Mouse (Mus musculus): ENCODE data around the gene Cdkn2b. TPM values are rescaled to one million over a fixed set of nuclear protein-coding genes. Genes with fewer than 3 reads are reported as not detected.

The Cdkn2b gene
- polyA plus RNA-seq, 1 experiment from 2014 or later, result 1.6 TPM

GRCm38 (mm10) chr4:89281236-89281635, 29.6 kb downstream of the Cdkn2b start:
- no peak overlapping the region for H3K4me3 ChIP-seq (ENCODE audit: low read length)

GRCm38 (mm10) chr4:89279641-89280040, 31.2 kb downstream of the Cdkn2b start:
- WGBS, result 2% methylated on average over 2 of the region's 2 CpGs
- no peaks in the 10 kb centered on the region for H3K36me3 ChIP-seq (ENCODE audit: control insufficient read depth, insufficient read depth)

More at GRCm38 (mm10) chr4:89281236-89281635, 29.6 kb downstream of the Cdkn2b start:
- Histone ChIP-seq H3K9ac (ENCODE audit: low read length) (no peak overlapping the region), H3K9me3 (replicated peaks; ENCODE audit: control insufficient read depth, low read length) (0 out of 2 replicates have a peak, but pooled peaks cover 2% of the 10 kb centered on the region), H3K27me3 (ENCODE audit: control insufficient read depth, insufficient read depth, low read length) (peaks cover 69% of the 10 kb centered on the region), H3K36me3 (ENCODE audit: control insufficient read depth, insufficient read depth) (no peaks in the 10 kb centered on the region), H3K4me1 (ENCODE audit: control insufficient read depth, insufficient read depth, low read length) (peaks cover 5% of the 10 kb centered on the region), H3K27ac (ENCODE audit: low read length) (no peak overlapping the region), H3K4me2 (ENCODE audit: low read depth, low read length) (no peak overlapping the region)
- 3% methylated on average over 7 of the region's 7 CpGs for WGBS
- no peak for ATAC-seq (replicated peaks; ENCODE audit: extremely low read depth, insufficient read depth, low FRiP score)

GRCm38 (mm10) chr4:89277381-89277940, 33.4 kb downstream of the Cdkn2b start:
- Histone ChIP-seq H3K4me3 (ENCODE audit: low read length) (no peak overlapping the region), H3K36me3 (ENCODE audit: control insufficient read depth, insufficient read depth) (no peaks in the 10 kb centered on the region), H3K4me2 (ENCODE audit: low read depth, low read length) (no peak overlapping the region), H3K4me1 (ENCODE audit: control insufficient read depth, insufficient read depth, low read length) (peaks cover 7% of the 10 kb centered on the region), H3K9ac (ENCODE audit: low read length) (no peak overlapping the region), H3K27ac (ENCODE audit: low read length) (no peak overlapping the region), H3K9me3 (replicated peaks; ENCODE audit: control insufficient read depth, low read length) (no peaks in the 10 kb centered on the region), H3K27me3 (ENCODE audit: control insufficient read depth, insufficient read depth, low read length) (peaks cover 84% of the 10 kb centered on the region)
- no peak for ATAC-seq (replicated peaks; ENCODE audit: extremely low read depth, insufficient read depth, low FRiP score)
- WGBS, result 7% methylated on average over 5 of the region's 5 CpGs

More at GRCm38 (mm10) chr4:89279641-89280040, 31.2 kb downstream of the Cdkn2b start:
- ATAC-seq (replicated peaks; ENCODE audit: extremely low read depth, insufficient read depth, low FRiP score), result no peak
- peaks cover 78% of the 10 kb centered on the region for H3K27me3 ChIP-seq (ENCODE audit: control insufficient read depth, insufficient read depth, low read length)
- peaks cover 5% of the 10 kb centered on the region for H3K4me1 ChIP-seq (ENCODE audit: control insufficient read depth, insufficient read depth, low read length)
- H3K9ac ChIP-seq (ENCODE audit: low read length), result no peak overlapping the region
- H3K4me3 ChIP-seq (ENCODE audit: low read length), result no peak overlapping the region
- no peaks in the 10 kb centered on the region for H3K9me3 ChIP-seq (replicated peaks; ENCODE audit: control insufficient read depth, low read length)
- no peak overlapping the region for H3K4me2 ChIP-seq (ENCODE audit: low read depth, low read length)
- H3K27ac ChIP-seq (ENCODE audit: low read length), result no peak overlapping the region

GRCm38 (mm10) chr4:89276669-89277219, 34.1 kb downstream of the Cdkn2b start:
- Histone ChIP-seq H3K36me3 (ENCODE audit: control insufficient read depth, insufficient read depth) (no peaks in the 10 kb centered on the region), H3K4me1 (ENCODE audit: control insufficient read depth, insufficient read depth, low read length) (0 out of 2 replicates have a peak, but pooled peaks cover 2% of the 10 kb centered on the region), H3K4me3 (ENCODE audit: low read length) (no peak overlapping the region), H3K9ac (ENCODE audit: low read length) (no peak overlapping the region), H3K27me3 (ENCODE audit: control insufficient read depth, insufficient read depth, low read length) (peaks cover 84% of the 10 kb centered on the region), H3K4me2 (ENCODE audit: low read depth, low read length) (no peak overlapping the region), H3K27ac (ENCODE audit: low read length) (no peak overlapping the region), H3K9me3 (replicated peaks; ENCODE audit: control insufficient read depth, low read length) (no peaks in the 10 kb centered on the region)
- no peak for ATAC-seq (replicated peaks; ENCODE audit: extremely low read depth, insufficient read depth, low FRiP score)
- 1% methylated on average over 37 of the region's 37 CpGs for WGBS

GRCm38 (mm10) chr4:89275811-89276584, 34.8 kb downstream of the Cdkn2b start:
- ATAC-seq (replicated peaks; ENCODE audit: extremely low read depth, insufficient read depth, low FRiP score), result no peak
- H3K36me3 ChIP-seq (ENCODE audit: control insufficient read depth, insufficient read depth), result no peaks in the 10 kb centered on the region
- peaks cover 83% of the 10 kb centered on the region for H3K27me3 ChIP-seq (ENCODE audit: control insufficient read depth, insufficient read depth, low read length)
- H3K9me3 ChIP-seq (replicated peaks; ENCODE audit: control insufficient read depth, low read length), result no peaks in the 10 kb centered on the region
- H3K9ac ChIP-seq (ENCODE audit: low read length), result no peak overlapping the region
- no peak overlapping the region for H3K27ac ChIP-seq (ENCODE audit: low read length)
- 0 out of 2 replicates have a peak, but pooled peaks cover 2% of the 10 kb centered on the region for H3K4me1 ChIP-seq (ENCODE audit: control insufficient read depth, insufficient read depth, low read length)
- no peak overlapping the region for H3K4me2 ChIP-seq (ENCODE audit: low read depth, low read length)
- no peak overlapping the region for H3K4me3 ChIP-seq (ENCODE audit: low read length)
- 2% methylated on average over 25 of the region's 25 CpGs for WGBS

- 1% methylated on average over 24 of the region's 24 CpGs for WGBS
- no peak overlapping the region for H3K9ac ChIP-seq (ENCODE audit: low read length)
- no peaks in the 10 kb centered on the region for H3K36me3 ChIP-seq (ENCODE audit: control insufficient read depth, insufficient read depth)
- H3K4me2 ChIP-seq (ENCODE audit: low read depth, low read length), result no peak overlapping the region
- 0 out of 2 replicates have a peak, but pooled peaks cover 2% of the 10 kb centered on the region for H3K4me1 ChIP-seq (ENCODE audit: control insufficient read depth, insufficient read depth, low read length)
- H3K9me3 ChIP-seq (replicated peaks; ENCODE audit: control insufficient read depth, low read length), result no peaks in the 10 kb centered on the region
- peaks cover 87% of the 10 kb centered on the region for H3K27me3 ChIP-seq (ENCODE audit: control insufficient read depth, insufficient read depth, low read length)
- H3K27ac ChIP-seq (ENCODE audit: low read length), result no peak overlapping the region
- H3K4me3 ChIP-seq (ENCODE audit: low read length), result no peak overlapping the region
- no peak for ATAC-seq (replicated peaks; ENCODE audit: extremely low read depth, insufficient read depth, low FRiP score)
These were observed 35.9 kb downstream of the Cdkn2b start for GRCm38 (mm10) chr4:89274829-89275548.

GRCm38 (mm10) chr4:89274006-89274405, 36.8 kb downstream of the Cdkn2b start:
- no peak for ATAC-seq (replicated peaks; ENCODE audit: extremely low read depth, insufficient read depth, low FRiP score)
- WGBS, result 4% methylated on average over 14 of the region's 14 CpGs
- H3K4me1 ChIP-seq (ENCODE audit: control insufficient read depth, insufficient read depth, low read length), result 0 out of 2 replicates have a peak, but pooled peaks cover 2% of the 10 kb centered on the region

GRCm38 (mm10) chr4:89273585-89273984, 37.3 kb downstream of the Cdkn2b start:
- H3K36me3 ChIP-seq (ENCODE audit: control insufficient read depth, insufficient read depth), result no peaks in the 10 kb centered on the region
- ATAC-seq (replicated peaks; ENCODE audit: extremely low read depth, insufficient read depth, low FRiP score), result no peak
- WGBS, result under 1% methylated on average over 9 of the region's 9 CpGs
- H3K4me3 ChIP-seq (ENCODE audit: low read length), result no peak overlapping the region
- H3K4me1 ChIP-seq (ENCODE audit: control insufficient read depth, insufficient read depth, low read length), result 0 out of 2 replicates have a peak, but pooled peaks cover 2% of the 10 kb centered on the region
- peaks cover 75% of the 10 kb centered on the region for H3K27me3 ChIP-seq (ENCODE audit: control insufficient read depth, insufficient read depth, low read length)
- no peaks in the 10 kb centered on the region for H3K9me3 ChIP-seq (replicated peaks; ENCODE audit: control insufficient read depth, low read length)
- H3K27ac ChIP-seq (ENCODE audit: low read length), result no peak overlapping the region
- H3K4me2 ChIP-seq (ENCODE audit: low read depth, low read length), result no peak overlapping the region; the same call in 1 of the 2 replicates
- H3K9ac ChIP-seq (ENCODE audit: low read length), result no peak overlapping the region

More at GRCm38 (mm10) chr4:89274006-89274405, 36.8 kb downstream of the Cdkn2b start:
- Histone ChIP-seq H3K27ac (ENCODE audit: low read length) (no peak overlapping the region), H3K9me3 (replicated peaks; ENCODE audit: control insufficient read depth, low read length) (no peaks in the 10 kb centered on the region), H3K36me3 (ENCODE audit: control insufficient read depth, insufficient read depth) (no peaks in the 10 kb centered on the region), H3K9ac (ENCODE audit: low read length) (no peak overlapping the region), H3K4me2 (ENCODE audit: low read depth, low read length) (no peak overlapping the region), H3K27me3 (ENCODE audit: control insufficient read depth, insufficient read depth, low read length) (peaks cover 79% of the 10 kb centered on the region), H3K4me3 (ENCODE audit: low read length) (no peak overlapping the region)
